Mouse (Mus musculus): Measurements from ENCODE around the gene Retn.
A peak's percentile ranks its signal among the peaks of the same experiment; 100 is the strongest.

The Retn gene

GRCm38 (mm10) chr8:3655526-3655925 is at the start of gene Retn:
Gene Retn (plus strand): TSS chr8:3655770.
- DNase-seq: no peak

DNA sequence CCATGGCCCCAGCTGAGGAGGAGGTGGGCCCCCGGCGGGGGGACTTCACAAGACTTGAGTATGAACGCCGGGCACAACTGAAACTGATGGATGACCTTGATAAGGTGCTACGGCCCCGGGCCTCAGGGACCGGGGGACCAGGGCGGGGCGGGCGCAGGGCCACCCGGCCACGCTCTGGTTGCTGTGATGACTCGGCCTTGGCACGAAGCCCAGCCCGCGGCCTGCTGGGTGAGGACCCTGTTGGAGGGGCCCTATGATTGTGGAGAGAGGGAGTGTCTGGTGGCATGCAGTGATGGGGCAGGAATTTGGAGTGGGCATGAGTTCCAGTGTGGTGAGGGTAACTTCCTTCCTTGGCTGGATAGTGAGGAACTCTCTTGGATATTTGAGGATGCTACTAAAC is 49.0 kb upstream of the Retn start:
- DNase-seq: no peak

GRCm38 (mm10) chr8:3607822-3608221 is 47.7 kb upstream of the Retn start:
- DNase-seq: no peak

- no peak for DNase-seq
Observed at GRCm38 (mm10) chr8:3609046-3609815, 46.3 kb upstream of the Retn start.

- no peak for DNase-seq
Observed at GRCm38 (mm10) chr8:3609816-3610150, 45.8 kb upstream of the Retn start.

GRCm38 (mm10) chr8:3621199-3621970 is 34.2 kb upstream of the Retn start, which contains the start of the genes Xab2 and Pet100:
Gene Xab2 (minus strand): TSS chr8:3621316.
Gene Pet100 (plus strand): TSS chr8:3621548.
- DNase-seq: peak; percentile 100

DNA sequence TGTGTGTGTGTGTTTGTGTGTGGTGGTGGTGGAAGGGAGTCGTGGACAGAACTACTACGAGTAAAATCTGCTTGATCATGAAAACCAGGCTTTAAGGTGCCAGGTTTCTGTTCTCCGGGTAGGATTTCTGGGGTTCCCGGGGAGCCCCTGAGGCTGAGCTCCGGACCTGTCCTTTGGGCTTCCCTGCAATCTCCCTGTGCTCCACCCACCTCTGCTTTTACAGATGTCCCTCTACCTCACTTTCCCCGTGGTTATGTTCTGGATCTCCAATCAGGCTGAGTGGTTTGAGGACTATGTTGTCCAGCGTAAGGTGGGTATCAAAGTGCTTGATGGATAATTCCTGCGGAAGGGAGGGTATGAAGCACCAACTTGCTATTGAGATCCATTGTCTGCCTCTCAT is 33.5 kb upstream of the Retn start:
- DNase-seq: peak; percentile 54

GRCm38 (mm10) chr8:3625445-3625844 is 30.1 kb upstream of the Retn start, which contains the start of gene Pcp2:
Gene Pcp2 (minus strand): TSS chr8:3625545.
- no peak for DNase-seq

DNA sequence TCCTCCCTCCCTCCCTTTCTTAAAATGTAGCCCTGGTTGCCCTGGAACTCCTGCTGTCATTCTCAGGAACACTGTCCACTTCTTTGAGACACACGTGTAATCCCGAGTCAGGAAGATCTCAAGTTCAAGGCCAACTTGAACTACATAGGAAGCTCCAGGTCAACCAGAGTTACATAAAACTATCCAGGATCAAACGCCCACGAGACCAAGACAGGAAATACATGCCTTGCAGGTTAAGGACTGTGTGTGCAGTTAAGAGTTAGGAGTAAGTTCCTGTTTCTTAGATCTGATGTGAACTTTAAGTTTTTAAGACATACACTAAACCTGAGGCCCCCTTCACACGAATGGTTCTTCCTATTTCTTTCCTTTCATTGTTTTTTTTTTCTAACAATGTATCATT is 28.6 kb upstream of the Retn start:
- DNase-seq: no peak

- no peak for DNase-seq
Observed at GRCm38 (mm10) chr8:3628014-3628413, 27.6 kb upstream of the Retn start.

- peak; percentile 86 for DNase-seq
Observed at GRCm38 (mm10) chr8:3630647-3631477, 24.7 kb upstream of the Retn start, which contains the start of gene Stxbp2. Gene Stxbp2 (plus strand): TSS chr8:3630955.

GRCm38 (mm10) chr8:3631478-3631875 is 24.1 kb upstream of the Retn start:
- DNase-seq: peak; percentile 54

DNA sequence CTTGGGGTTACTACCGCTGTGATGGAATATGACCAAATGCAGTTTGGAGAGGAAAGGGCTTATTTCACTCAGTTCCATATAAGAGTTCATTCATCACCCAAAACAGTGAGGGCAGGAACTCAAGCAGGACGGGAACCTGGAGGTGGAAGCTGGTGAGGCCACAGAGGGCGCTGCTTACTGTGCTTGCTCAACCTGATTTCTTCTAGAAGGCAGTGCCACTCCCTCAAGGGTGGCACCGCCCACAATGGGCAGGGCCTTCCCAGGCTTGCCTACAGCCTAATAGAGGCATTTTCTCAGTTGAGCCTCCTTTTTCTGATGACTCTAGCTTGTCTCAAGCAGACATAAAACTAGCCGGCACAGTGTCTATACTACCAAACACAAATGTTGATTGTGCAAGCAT is 9.8 kb upstream of the Retn start:
- peak; percentile 27 for DNase-seq

GRCm38 (mm10) chr8:3646824-3647531 is 8.6 kb upstream of the Retn start:
- no peak for DNase-seq

DNA sequence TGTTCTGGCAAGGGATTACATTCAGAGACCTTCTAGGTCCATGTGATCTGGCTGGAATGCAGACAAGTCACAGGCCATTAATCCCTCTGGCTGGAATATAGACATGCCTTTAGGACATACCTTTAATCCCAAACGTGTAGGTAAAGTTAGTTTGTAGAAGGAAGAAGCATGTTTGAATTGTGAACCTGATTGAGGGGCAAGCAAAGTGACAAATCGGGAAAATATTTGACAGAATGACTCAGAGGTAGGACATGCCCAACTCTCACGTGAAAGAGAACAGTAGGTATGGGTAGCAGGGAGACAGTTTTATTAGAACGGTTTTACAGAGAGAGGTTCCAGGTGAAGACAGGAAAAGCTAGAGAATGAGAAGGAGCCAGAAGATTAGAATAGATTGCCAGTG is 8.0 kb upstream of the Retn start:
- no peak for DNase-seq

DNA sequence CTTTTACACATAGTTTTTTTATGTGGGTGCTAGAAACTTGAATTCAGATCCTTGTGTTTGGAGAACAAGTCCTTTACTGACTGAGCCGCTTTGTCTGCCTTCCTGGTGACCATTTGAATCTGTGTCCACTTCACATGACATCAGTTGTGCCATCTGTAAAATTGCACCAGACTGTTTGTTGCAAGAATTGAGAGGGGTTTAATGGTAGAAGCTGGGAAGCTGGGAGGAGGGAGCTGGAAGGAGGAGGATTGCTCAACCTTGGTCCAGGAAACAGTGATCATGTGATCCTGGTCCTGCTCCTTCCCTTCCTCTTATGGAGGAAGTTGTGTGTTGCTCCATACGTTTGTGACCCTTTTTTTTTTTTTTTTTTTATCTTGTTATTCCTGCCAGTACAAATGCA is 7.3 kb upstream of the Retn start:
- no peak for DNase-seq

GRCm38 (mm10) chr8:3648990-3649389 is 6.6 kb upstream of the Retn start:
- DNase-seq: no peak

GRCm38 (mm10) chr8:3652845-3653244 is 2.7 kb upstream of the Retn start:
- DNase-seq: no peak

DNA sequence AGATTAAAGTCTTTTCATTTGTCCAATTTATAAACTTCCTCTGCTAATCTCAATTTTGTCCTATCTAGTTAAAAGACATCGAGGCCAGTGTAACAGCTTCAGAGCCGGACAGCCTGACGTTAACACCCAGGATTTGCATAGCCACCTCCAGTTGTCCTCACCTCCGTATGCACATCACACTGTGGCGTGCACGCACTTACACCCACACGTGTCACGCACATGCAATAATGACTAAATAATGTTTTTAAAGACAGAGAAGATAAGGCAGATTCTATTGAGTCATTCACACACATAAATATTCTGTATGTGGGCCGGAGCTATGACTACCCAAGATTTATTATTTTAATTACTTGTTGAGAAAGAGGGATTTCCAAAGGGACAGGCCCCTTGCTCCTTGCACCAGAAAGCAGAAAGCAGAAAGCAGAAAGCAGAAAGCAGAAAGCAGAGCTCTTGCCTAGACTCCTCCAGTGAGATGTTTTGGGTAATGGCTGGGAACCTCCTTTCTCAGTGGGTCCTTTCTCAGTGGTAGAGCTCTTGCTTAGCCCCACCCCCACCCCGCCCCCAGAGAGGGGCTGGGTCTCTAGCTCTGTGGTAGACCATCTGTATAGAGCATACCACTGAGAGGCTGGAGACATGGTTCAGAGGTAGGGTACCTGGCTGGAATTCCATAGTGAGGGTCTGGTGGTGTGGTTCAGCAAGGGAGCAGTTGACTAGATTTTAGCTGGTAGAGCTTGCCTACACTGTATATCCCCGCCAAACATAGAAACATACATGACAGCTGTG is 653 bp upstream of the Retn start:
- DNase-seq: no peak

- DNase-seq: no peak
Observed at GRCm38 (mm10) chr8:3656725-3657381, 1.3 kb downstream of the Retn start.

DNA sequence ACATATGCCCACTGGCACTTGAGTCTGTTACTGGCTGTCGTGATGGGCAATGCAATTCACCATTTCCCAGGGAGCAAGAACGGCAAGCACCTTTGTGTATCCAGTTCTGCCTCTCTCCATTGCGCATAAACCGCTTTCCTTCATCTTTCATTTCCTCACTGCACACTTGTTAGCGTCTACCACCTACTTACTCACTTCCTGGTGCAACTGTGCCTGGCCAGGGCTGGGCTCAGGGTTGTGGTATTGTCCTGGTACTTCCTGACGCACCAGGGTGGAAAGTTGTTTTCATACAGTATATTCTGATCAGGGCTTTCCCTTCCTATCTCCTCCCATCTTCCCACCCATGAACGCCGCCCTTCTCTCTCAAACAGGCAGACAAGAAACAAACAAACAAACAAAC is 5.3 kb downstream of the Retn start:
- DNase-seq: no peak

Measured in cerebellum, adult 11-12 months (tissue).